Mouse (Mus musculus) liver, embryonic 13.5 days (tissue): ENCODE data around the gene Madcam1. TPM values are rescaled to one million over a fixed set of nuclear protein-coding genes. Genes with fewer than 3 reads are reported as not detected.

Experiments
- ATAC-seq: fragments of 200-750 bp; cut with Nextera tagmentation; 2 replicates; pipeline ENCODE4 v1.8.0; 2017; ENCODE audit warnings: low read depth, mild to moderate bottlenecking, moderate number of reproducible peaks, moderate library complexity
- DNase-seq: peaks from one replicate; pipeline ENCODE4 v3.0.0; 2022
- H3K27ac ChIP-seq: fragments of 300-500 bp; sonication (generic); 2 replicates; pipeline ENCODE4 v1.5.1; 2015; ENCODE audit warnings: moderate library complexity, mild to moderate bottlenecking, inconsistent platforms
- H3K27me3 ChIP-seq: fragments of 300-500 bp; sonication (generic); 2 replicates; pipeline ENCODE4 v1.6.1; 2015; ENCODE audit warnings: mild to moderate bottlenecking, inconsistent platforms
- H3K36me3 ChIP-seq: fragments of 300-500 bp; sonication (generic); 2 replicates; pipeline ENCODE4 v1.6.1; 2015; ENCODE audit warnings: mild to moderate bottlenecking, inconsistent platforms
- H3K4me1 ChIP-seq: fragments of 300-500 bp; sonication (generic); replicated peaks from 2 replicates; pipeline ENCODE4 v1.6.1; 2015; ENCODE audit warnings: inconsistent platforms
- H3K4me2 ChIP-seq: fragments of 300-500 bp; sonication (generic); 2 replicates; pipeline ENCODE4 v1.6.1; 2015; ENCODE audit warnings: inconsistent platforms, mild to moderate bottlenecking, moderate library complexity
- H3K4me3 ChIP-seq: fragments of 300-500 bp; sonication (generic); replicated peaks from 2 replicates; pipeline ENCODE4 v1.5.1; 2015; ENCODE audit warnings: mild to moderate bottlenecking, inconsistent platforms
- H3K9ac ChIP-seq: fragments of 300-500 bp; sonication (generic); 2 replicates; pipeline ENCODE4 v1.6.1; 2015; ENCODE audit warnings: mild to moderate bottlenecking, inconsistent platforms
- H3K9me3 ChIP-seq: fragments of 300-500 bp; sonication (generic); replicated peaks from 2 replicates; pipeline ENCODE4 v1.6.1; 2016; ENCODE audit warnings: inconsistent platforms
- WGBS: fragments of 180-500 bp; shearing (Covaris S2); methylation state at CpG from one replicate; pipeline ENCODE4 v1.1.7; 2015; ENCODE audit not compliant: insufficient replicate concordance; 5-methylcytosine and 5-hydroxymethylcytosine counted together
- polyA plus RNA-seq: library from polyadenylated mRNA; unstranded; fragments of >200 nt; fragmentation: Nextera tagmentation; extraction: Ambion mirVana; gene quantifications from 2 replicates; pipeline ENCODE4 v1.2.1, GENCODE M21; 2015

The Madcam1 gene
- 0.24 and 0.27 TPM in 2 replicates for polyA plus RNA-seq

- no peaks in the 10 kb centered on the region for H3K36me3 ChIP-seq
- WGBS, result 17% methylated on average over 13 of the region's 13 CpGs
- no peaks in the 10 kb centered on the region for H3K9me3 ChIP-seq
- peaks cover 7% of the 10 kb centered on the region for H3K4me1 ChIP-seq
- H3K9ac ChIP-seq, result no peak within 1 kb of the TSS
- no peak within 1 kb of the TSS for H3K4me2 ChIP-seq
- peak; percentile 66 for DNase-seq
- no peak within 1 kb of the TSS for H3K4me3 ChIP-seq
- peaks cover 9% of the 10 kb centered on the region; the same call in 1 of the 2 replicates for H3K27me3 ChIP-seq
- no peak within 1 kb of the TSS for H3K27ac ChIP-seq
- ATAC-seq, result no peak
Observed at GRCm38 (mm10) chr10:79664131-79664665, at the start of gene Madcam1. TSS of gene Madcam1 (plus strand) at chr10:79664559.

GRCm38 (mm10) chr10:79615860-79616259 lies 48.5 kb upstream of the Madcam1 start:
- Histone ChIP-seq H3K4me1 (peaks cover 18% of the 10 kb centered on the region), H3K4me2 (no peak overlapping the region)
- no peak for DNase-seq

DNA sequence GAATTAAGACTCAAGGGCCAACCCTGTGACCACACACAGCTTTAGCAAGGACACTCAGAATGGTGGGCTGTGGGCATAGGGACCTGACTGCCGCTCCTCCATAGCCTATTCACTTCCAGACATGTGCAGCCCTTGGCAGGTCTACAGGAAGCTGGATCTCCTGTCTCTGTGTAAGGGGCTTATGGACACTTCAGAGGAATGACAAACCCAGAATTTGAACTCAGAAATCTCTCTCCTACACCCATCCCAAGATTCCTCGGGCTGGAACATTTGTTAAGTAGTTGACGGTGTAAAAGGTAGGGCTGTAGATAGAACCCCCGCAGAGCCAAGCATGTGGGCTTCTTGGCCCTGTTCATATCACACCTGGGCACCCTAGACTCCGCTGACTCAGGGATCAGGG lies 48.0 kb upstream of the Madcam1 start:
- no peak overlapping the region for H3K9ac ChIP-seq
- H3K9me3 ChIP-seq, result no peaks in the 10 kb centered on the region
- ATAC-seq, result no peak
- H3K27me3 ChIP-seq, result peaks cover 43% of the 10 kb centered on the region
- WGBS, result 71% methylated on average over 5 of the region's 5 CpGs
- no peak for DNase-seq
- no peaks in the 10 kb centered on the region for H3K36me3 ChIP-seq
- H3K4me1 ChIP-seq, result peaks cover 18% of the 10 kb centered on the region
- H3K4me2 ChIP-seq, result no peak overlapping the region
- H3K27ac ChIP-seq, result no peak overlapping the region
- H3K4me3 ChIP-seq, result no peak overlapping the region

More at GRCm38 (mm10) chr10:79615860-79616259, 48.5 kb upstream of the Madcam1 start:
- H3K9ac ChIP-seq, result no peak overlapping the region
- peaks cover 48% of the 10 kb centered on the region for H3K27me3 ChIP-seq
- H3K4me3 ChIP-seq, result no peak overlapping the region
- H3K27ac ChIP-seq, result no peak overlapping the region
- H3K36me3 ChIP-seq, result no peaks in the 10 kb centered on the region
- H3K9me3 ChIP-seq, result no peaks in the 10 kb centered on the region
- WGBS, result 16% methylated on average over 8 of the region's 8 CpGs
- no peak for ATAC-seq

- WGBS, result 62% methylated on average over 12 of the region's 12 CpGs
- ATAC-seq, result no peak
Observed at GRCm38 (mm10) chr10:79623950-79624349, 40.4 kb upstream of the Madcam1 start.

DNA sequence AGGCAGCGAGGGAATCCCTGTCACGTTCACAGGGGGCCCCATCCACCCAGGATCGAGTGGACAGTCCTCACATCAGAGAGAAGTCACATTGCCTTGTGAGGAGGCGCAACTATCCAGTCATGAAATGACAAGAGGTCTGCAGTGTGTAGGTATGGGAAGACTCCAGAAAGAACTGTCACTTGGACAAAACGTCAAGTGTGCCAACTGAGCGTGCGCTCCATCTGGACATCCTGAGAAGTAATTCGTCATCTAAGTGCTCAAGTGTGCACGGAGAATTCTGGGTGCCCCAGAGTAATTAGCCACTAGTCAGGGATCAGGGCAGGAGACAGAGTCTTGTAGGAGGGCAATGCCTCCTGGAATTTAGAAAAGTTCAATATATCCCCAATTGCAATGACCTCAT lies 39.0 kb upstream of the Madcam1 start:
- WGBS, result 60% methylated on average over 9 of the region's 9 CpGs
- Histone ChIP-seq H3K4me1 (no peaks in the 10 kb centered on the region), H3K27ac (no peak overlapping the region), H3K9ac (no peak overlapping the region), H3K27me3 (0 out of 2 replicates have a peak, but pooled peaks cover 6% of the 10 kb centered on the region), H3K36me3 (no peaks in the 10 kb centered on the region), H3K9me3 (no peaks in the 10 kb centered on the region), H3K4me2 (no peak overlapping the region), H3K4me3 (no peak overlapping the region)
- DNase-seq (no peak), ATAC-seq (no peak)

More at GRCm38 (mm10) chr10:79623950-79624349, 40.4 kb upstream of the Madcam1 start:
- Histone ChIP-seq H3K4me1 (no peaks in the 10 kb centered on the region), H3K4me2 (no peak overlapping the region), H3K36me3 (no peaks in the 10 kb centered on the region), H3K27ac (no peak overlapping the region), H3K9ac (no peak overlapping the region), H3K4me3 (no peak overlapping the region), H3K9me3 (no peaks in the 10 kb centered on the region), H3K27me3 (0 out of 2 replicates have a peak, but pooled peaks cover 6% of the 10 kb centered on the region)
- no peak for DNase-seq

- 0 out of 2 replicates have a peak, but pooled peaks cover 6% of the 10 kb centered on the region for H3K27me3 ChIP-seq
- WGBS, result 65% methylated on average over 10 of the region's 10 CpGs
- no peaks in the 10 kb centered on the region for H3K36me3 ChIP-seq
- H3K4me3 ChIP-seq, result no peak overlapping the region
- H3K4me2 ChIP-seq, result no peak overlapping the region
- no peak for ATAC-seq
- H3K9ac ChIP-seq, result no peak overlapping the region
- no peak overlapping the region for H3K27ac ChIP-seq
- no peaks in the 10 kb centered on the region for H3K4me1 ChIP-seq
- no peak for DNase-seq
- no peaks in the 10 kb centered on the region for H3K9me3 ChIP-seq
Observed at GRCm38 (mm10) chr10:79626156-79626555, 38.2 kb upstream of the Madcam1 start.

DNA sequence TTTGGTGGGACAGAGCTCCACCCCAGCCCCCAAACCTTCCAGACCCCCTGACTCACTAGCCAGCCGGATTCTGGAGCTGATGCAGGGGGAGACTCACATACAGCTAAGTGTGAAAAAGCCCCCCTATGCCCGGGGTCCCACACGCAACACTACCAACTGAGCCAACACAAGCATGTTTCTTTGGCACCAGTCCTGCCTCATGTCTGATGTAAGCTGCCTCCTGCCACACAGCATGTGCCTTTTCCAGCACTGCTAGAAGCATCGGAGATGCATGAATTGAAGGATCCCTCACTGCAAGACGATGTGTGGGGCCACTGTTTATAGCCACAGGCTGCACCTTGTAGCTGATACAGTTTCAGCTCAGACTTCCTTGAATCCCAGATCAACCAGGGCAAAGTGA lies 36.0 kb upstream of the Madcam1 start:
- ATAC-seq (no peak), DNase-seq (no peak)
- no peaks in the 10 kb centered on the region for H3K36me3 ChIP-seq
- no peak overlapping the region for H3K27ac ChIP-seq
- no peak overlapping the region for H3K9ac ChIP-seq
- H3K9me3 ChIP-seq, result no peaks in the 10 kb centered on the region
- 0 out of 2 replicates have a peak, but pooled peaks cover 4% of the 10 kb centered on the region for H3K27me3 ChIP-seq
- H3K4me2 ChIP-seq, result no peak overlapping the region
- H3K4me1 ChIP-seq, result no peaks in the 10 kb centered on the region
- H3K4me3 ChIP-seq, result no peak overlapping the region
- 62% methylated on average over 5 of the region's 5 CpGs for WGBS

- H3K27me3 ChIP-seq, result peaks cover 20% of the 10 kb centered on the region
- no peaks in the 10 kb centered on the region for H3K9me3 ChIP-seq
- no peak overlapping the region for H3K9ac ChIP-seq
- no peak overlapping the region for H3K4me3 ChIP-seq
- no peaks in the 10 kb centered on the region for H3K36me3 ChIP-seq
- no peak overlapping the region for H3K4me2 ChIP-seq
- 68% methylated on average over 4 of the region's 4 CpGs for WGBS
- no peak overlapping the region for H3K27ac ChIP-seq
- no peak for DNase-seq
- H3K4me1 ChIP-seq, result no peaks in the 10 kb centered on the region
- no peak for ATAC-seq
Observed at GRCm38 (mm10) chr10:79631432-79631831, 32.9 kb upstream of the Madcam1 start.

- peaks cover 6% of the 10 kb centered on the region for H3K4me1 ChIP-seq
- no peak overlapping the region for H3K4me2 ChIP-seq
- ATAC-seq (no peak), DNase-seq (no peak)
- H3K27ac ChIP-seq, result no peak overlapping the region
- 63% methylated on average over 17 of the region's 17 CpGs for WGBS
- no peak overlapping the region for H3K9ac ChIP-seq
- no peak overlapping the region for H3K4me3 ChIP-seq
- H3K36me3 ChIP-seq, result no peaks in the 10 kb centered on the region
- no peaks in the 10 kb centered on the region for H3K9me3 ChIP-seq
- H3K27me3 ChIP-seq, result peaks cover 38% of the 10 kb centered on the region
Observed at GRCm38 (mm10) chr10:79633006-79633777, 31.2 kb upstream of the Madcam1 start.

GRCm38 (mm10) chr10:79636287-79636686 lies 28.1 kb upstream of the Madcam1 start:
- H3K4me3 ChIP-seq, result no peak overlapping the region
- H3K4me1 ChIP-seq, result peaks cover 9% of the 10 kb centered on the region
- no peak overlapping the region for H3K9ac ChIP-seq
- no peak for DNase-seq
- 63% methylated on average over 8 of the region's 8 CpGs for WGBS
- no peaks in the 10 kb centered on the region for H3K9me3 ChIP-seq
- no peaks in the 10 kb centered on the region for H3K36me3 ChIP-seq
- no peak for ATAC-seq
- H3K27ac ChIP-seq, result no peak overlapping the region
- peaks cover 61% of the 10 kb centered on the region for H3K27me3 ChIP-seq
- H3K4me2 ChIP-seq, result no peak overlapping the region

DNA sequence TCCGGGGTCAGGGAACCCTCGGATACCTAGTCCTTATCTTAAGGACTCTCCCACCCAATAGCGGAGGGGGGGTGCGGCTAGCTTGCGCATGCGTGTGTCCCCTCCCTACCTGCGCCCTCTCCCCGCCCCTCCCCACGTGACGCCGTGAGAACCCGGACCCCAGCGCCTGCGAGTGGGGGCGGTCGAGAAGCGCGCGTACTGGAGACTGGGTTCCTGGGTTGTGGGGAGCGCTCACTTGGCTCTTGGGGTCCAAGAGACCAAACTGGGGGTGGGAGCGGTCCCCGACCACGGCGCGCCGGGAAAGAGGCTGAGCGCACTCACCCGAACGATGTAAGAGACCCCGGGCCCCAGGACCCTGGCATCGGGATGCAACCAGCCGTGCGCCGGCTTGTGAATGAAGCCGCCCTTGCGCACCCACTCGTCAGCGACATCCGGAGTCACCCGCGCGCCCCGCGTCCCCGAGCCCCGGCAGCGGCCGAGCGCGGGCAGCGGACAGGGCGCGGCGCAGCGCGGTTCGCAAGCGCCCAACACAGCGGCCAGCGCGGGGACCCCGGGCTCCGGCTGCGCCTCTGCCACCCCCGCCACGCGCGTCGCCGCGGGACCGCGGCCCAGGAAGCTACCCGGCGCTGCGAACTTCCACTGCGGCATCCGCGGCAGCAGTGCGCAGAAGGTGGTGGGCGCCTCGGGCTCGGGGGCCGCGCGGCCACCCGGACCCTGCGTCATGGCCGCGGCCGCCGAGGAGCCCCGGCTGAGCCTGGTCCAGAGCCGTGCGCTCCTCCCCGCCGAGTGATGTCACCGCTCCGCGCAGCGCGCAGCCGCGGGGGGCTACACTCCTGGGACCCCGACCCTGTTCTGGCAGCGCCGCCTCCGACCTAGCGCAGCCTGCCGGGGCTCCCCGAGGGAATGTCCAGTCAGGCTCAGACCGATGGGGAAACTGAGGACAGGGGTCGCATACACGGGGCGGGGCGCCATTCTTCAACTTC lies 26.9 kb upstream of the Madcam1 start, which contains the start of gene Shc2:
TSS of gene Shc2 (minus strand) at position 791 of the 983 bp plus-strand sequence.
- H3K9me3 ChIP-seq, result no peaks in the 10 kb centered on the region
- peaks cover 61% of the 10 kb centered on the region for H3K27me3 ChIP-seq
- H3K4me2 ChIP-seq, result peak within 1 kb of the TSS; percentile 64
- ATAC-seq (no peak), DNase-seq (no peak)
- H3K36me3 ChIP-seq, result no peaks in the 10 kb centered on the region
- WGBS, result 1% methylated on average over 70 of the region's 116 CpGs
- peak within 1 kb of the TSS; percentile 50 for H3K4me3 ChIP-seq
- no peak within 1 kb of the TSS for H3K27ac ChIP-seq
- no peak within 1 kb of the TSS for H3K9ac ChIP-seq
- H3K4me1 ChIP-seq, result peaks cover 9% of the 10 kb centered on the region
